Mouse (Mus musculus) liver, embryonic 13.5 days (tissue): ENCODE measurements around the gene Wdr93. TPM values are rescaled to one million over a fixed set of nuclear protein-coding genes. Genes with fewer than 3 reads are reported as not detected.

Experiments
- ATAC-seq: fragments of 200-750 bp; cut with Nextera tagmentation; 2 replicates; pipeline ENCODE4 v1.8.0; 2017; ENCODE audit warnings: low read depth, mild to moderate bottlenecking, moderate number of reproducible peaks, moderate library complexity
- DNase-seq: peaks from one replicate; pipeline ENCODE4 v3.0.0; 2022
- H3K27ac ChIP-seq: fragments of 300-500 bp; sonication (generic); 2 replicates; pipeline ENCODE4 v1.5.1; 2015; ENCODE audit warnings: moderate library complexity, mild to moderate bottlenecking, inconsistent platforms
- H3K27me3 ChIP-seq: fragments of 300-500 bp; sonication (generic); 2 replicates; pipeline ENCODE4 v1.6.1; 2015; ENCODE audit warnings: mild to moderate bottlenecking, inconsistent platforms
- H3K36me3 ChIP-seq: fragments of 300-500 bp; sonication (generic); 2 replicates; pipeline ENCODE4 v1.6.1; 2015; ENCODE audit warnings: mild to moderate bottlenecking, inconsistent platforms
- H3K4me1 ChIP-seq: fragments of 300-500 bp; sonication (generic); replicated peaks from 2 replicates; pipeline ENCODE4 v1.6.1; 2015; ENCODE audit warnings: inconsistent platforms
- H3K4me2 ChIP-seq: fragments of 300-500 bp; sonication (generic); 2 replicates; pipeline ENCODE4 v1.6.1; 2015; ENCODE audit warnings: inconsistent platforms, mild to moderate bottlenecking, moderate library complexity
- H3K4me3 ChIP-seq: fragments of 300-500 bp; sonication (generic); replicated peaks from 2 replicates; pipeline ENCODE4 v1.5.1; 2015; ENCODE audit warnings: mild to moderate bottlenecking, inconsistent platforms
- H3K9ac ChIP-seq: fragments of 300-500 bp; sonication (generic); 2 replicates; pipeline ENCODE4 v1.6.1; 2015; ENCODE audit warnings: mild to moderate bottlenecking, inconsistent platforms
- H3K9me3 ChIP-seq: fragments of 300-500 bp; sonication (generic); replicated peaks from 2 replicates; pipeline ENCODE4 v1.6.1; 2016; ENCODE audit warnings: inconsistent platforms
- WGBS: fragments of 180-500 bp; shearing (Covaris S2); methylation state at CpG from one replicate; pipeline ENCODE4 v1.1.7; 2015; ENCODE audit not compliant: insufficient replicate concordance; 5-methylcytosine and 5-hydroxymethylcytosine counted together
- polyA plus RNA-seq: library from polyadenylated mRNA; unstranded; fragments of >200 nt; fragmentation: Nextera tagmentation; extraction: Ambion mirVana; gene quantifications from 2 replicates; pipeline ENCODE4 v1.2.1, GENCODE M21; 2015

The Wdr93 gene
- polyA plus RNA-seq, 1 experiment from 2014 or later: 0.08 TPM

GRCm38 (mm10) chr7:79729169-79729568 lies 13.8 kb upstream of the Wdr93 start:
- ATAC-seq: no peak
- H3K4me3 ChIP-seq: no peak overlapping the region
- WGBS: 6% methylated on average over 8 of the region's 8 CpGs
- H3K4me2 ChIP-seq: no peak overlapping the region
- H3K9me3 ChIP-seq: no peaks in the 10 kb centered on the region
- no peaks in the 10 kb centered on the region for H3K36me3 ChIP-seq
- DNase-seq: peak; percentile 39
- peaks cover 14% of the 10 kb centered on the region for H3K27me3 ChIP-seq
- no peak overlapping the region for H3K9ac ChIP-seq
- no peaks in the 10 kb centered on the region for H3K4me1 ChIP-seq
- H3K27ac ChIP-seq: no peak overlapping the region

DNA sequence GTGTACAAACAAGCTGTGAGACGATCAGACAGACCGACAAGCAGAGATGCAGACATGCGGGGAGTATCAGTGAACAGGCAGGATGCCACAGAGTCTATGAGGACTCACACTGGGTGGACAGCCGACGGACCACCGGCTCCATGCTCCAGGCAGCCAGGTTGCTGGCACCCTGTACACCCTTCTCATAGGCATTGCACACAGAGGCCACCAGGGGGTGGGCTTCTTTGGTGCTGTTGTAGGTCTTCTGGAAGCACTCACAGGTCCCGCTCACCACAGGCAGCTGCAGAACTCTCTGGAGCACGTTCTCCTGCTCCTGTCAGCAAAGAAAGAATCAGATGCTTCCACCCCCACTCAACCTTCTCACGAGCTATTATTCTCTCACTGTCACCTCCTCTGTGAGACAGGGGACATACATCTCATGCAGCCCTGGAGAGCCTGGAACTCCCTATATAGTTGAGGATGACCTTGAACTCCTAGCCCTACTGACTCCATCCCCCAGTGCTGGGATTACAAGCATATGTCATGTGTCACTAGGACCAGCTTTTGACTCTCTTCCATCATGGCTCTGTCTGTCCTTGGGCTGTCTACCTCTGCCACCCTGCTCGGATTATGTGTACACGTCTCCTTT lies 13.1 kb upstream of the Wdr93 start:
- no peaks in the 10 kb centered on the region for H3K4me1 ChIP-seq
- no peak for ATAC-seq
- no peaks in the 10 kb centered on the region for H3K9me3 ChIP-seq
- no peak overlapping the region for H3K9ac ChIP-seq
- no peak for DNase-seq
- H3K4me3 ChIP-seq: no peak overlapping the region
- H3K27me3 ChIP-seq: peaks cover 14% of the 10 kb centered on the region
- WGBS: 54% methylated on average over 11 of the region's 11 CpGs
- H3K36me3 ChIP-seq: no peaks in the 10 kb centered on the region
- H3K27ac ChIP-seq: no peak overlapping the region
- no peak overlapping the region for H3K4me2 ChIP-seq

- no peaks in the 10 kb centered on the region for H3K36me3 ChIP-seq
- no peak overlapping the region for H3K4me3 ChIP-seq
- no peaks in the 10 kb centered on the region for H3K4me1 ChIP-seq
- 68% methylated on average over 13 of the region's 13 CpGs for WGBS
- H3K4me2 ChIP-seq: no peak overlapping the region
- no peak overlapping the region for H3K27ac ChIP-seq
- no peak overlapping the region for H3K9ac ChIP-seq
- ATAC-seq: no peak
- H3K9me3 ChIP-seq: no peaks in the 10 kb centered on the region
- H3K27me3 ChIP-seq: peaks cover 12% of the 10 kb centered on the region
- no peak for DNase-seq
These were observed 11.5 kb upstream of the Wdr93 start for GRCm38 (mm10) chr7:79731438-79731837.

GRCm38 (mm10) chr7:79732622-79733021 lies 10.3 kb upstream of the Wdr93 start, which contains the start of gene Plin1:
TSS of gene Plin1 (minus strand) at chr7:79732903.
- DNase-seq (no peak), ATAC-seq (no peak)
- Histone ChIP-seq H3K27me3 (peaks cover 12% of the 10 kb centered on the region), H3K9me3 (no peaks in the 10 kb centered on the region), H3K4me1 (no peaks in the 10 kb centered on the region), H3K4me2 (no peak within 1 kb of the TSS), H3K9ac (no peak within 1 kb of the TSS), H3K36me3 (no peaks in the 10 kb centered on the region), H3K4me3 (no peak within 1 kb of the TSS), H3K27ac (no peak within 1 kb of the TSS)
- WGBS: 43% methylated on average over 4 of the region's 4 CpGs

- 63% methylated on average over 8 of the region's 8 CpGs for WGBS
- DNase-seq (no peak), ATAC-seq (no peak)
- Histone ChIP-seq H3K27ac (no peak overlapping the region), H3K4me3 (no peak overlapping the region), H3K4me2 (no peak overlapping the region), H3K27me3 (peaks cover 12% of the 10 kb centered on the region), H3K9ac (no peak overlapping the region), H3K9me3 (no peaks in the 10 kb centered on the region), H3K4me1 (no peaks in the 10 kb centered on the region), H3K36me3 (no peaks in the 10 kb centered on the region)
These were observed 8.4 kb upstream of the Wdr93 start for GRCm38 (mm10) chr7:79734563-79734962.

DNA sequence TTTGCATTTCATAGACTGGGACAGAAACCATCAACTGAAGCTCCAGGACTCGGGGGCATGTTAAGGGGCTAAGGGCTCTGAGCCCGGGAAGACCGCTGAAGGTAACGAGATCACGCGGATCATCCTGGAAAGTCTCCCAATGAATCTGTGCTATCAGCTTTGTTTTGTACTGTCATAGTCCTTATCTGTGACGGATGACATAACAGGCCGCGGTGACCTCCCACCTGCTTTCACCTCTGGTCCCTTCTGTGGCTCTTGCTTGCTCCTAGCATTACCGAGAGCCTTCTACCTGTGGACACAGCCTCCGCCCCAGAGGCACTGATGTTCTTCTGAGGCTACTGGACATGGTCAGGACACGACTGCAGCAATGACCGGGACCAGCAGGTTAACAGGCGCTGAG lies 6.5 kb upstream of the Wdr93 start:
- Histone ChIP-seq H3K9me3 (no peaks in the 10 kb centered on the region), H3K4me2 (no peak overlapping the region), H3K36me3 (no peaks in the 10 kb centered on the region), H3K27ac (no peak overlapping the region), H3K9ac (no peak overlapping the region), H3K4me1 (no peaks in the 10 kb centered on the region), H3K4me3 (no peak overlapping the region), H3K27me3 (peaks cover 6% of the 10 kb centered on the region)
- 78% methylated on average over 14 of the region's 14 CpGs for WGBS
- ATAC-seq (no peak), DNase-seq (no peak)

DNA sequence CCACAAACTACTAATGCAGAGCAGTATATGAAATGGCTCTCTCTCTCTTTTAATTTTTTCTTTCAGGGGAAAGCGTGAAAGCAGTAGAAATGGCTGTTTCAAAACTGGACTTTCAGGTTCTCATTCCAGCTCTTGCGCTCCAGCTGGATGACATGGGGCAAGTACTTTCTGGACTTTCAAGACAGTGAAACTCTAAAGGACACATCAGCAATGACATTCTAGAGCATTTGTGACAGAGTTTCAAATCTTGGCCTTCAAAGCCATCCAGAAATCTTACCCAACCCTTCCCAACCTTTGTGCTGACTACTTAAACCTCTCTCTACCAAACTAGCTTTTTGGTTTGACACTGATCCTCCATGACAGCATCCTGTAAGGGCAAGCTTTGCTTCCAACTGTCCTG lies 4.0 kb upstream of the Wdr93 start:
- no peak for ATAC-seq
- no peak overlapping the region for H3K4me2 ChIP-seq
- no peaks in the 10 kb centered on the region for H3K36me3 ChIP-seq
- WGBS: 86% methylated on average over 2 of the region's 2 CpGs
- H3K4me3 ChIP-seq: no peak overlapping the region
- no peaks in the 10 kb centered on the region for H3K27me3 ChIP-seq
- H3K27ac ChIP-seq: no peak overlapping the region
- H3K9ac ChIP-seq: no peak overlapping the region
- no peaks in the 10 kb centered on the region for H3K9me3 ChIP-seq
- H3K4me1 ChIP-seq: peaks cover 14% of the 10 kb centered on the region
- DNase-seq: no peak

GRCm38 (mm10) chr7:79740279-79740678 lies 2.7 kb upstream of the Wdr93 start:
- no peak overlapping the region for H3K27ac ChIP-seq
- H3K4me3 ChIP-seq: no peak overlapping the region
- 63% methylated on average over 4 of the region's 4 CpGs for whole genome bisulfite sequencing
- H3K27me3 ChIP-seq: no peaks in the 10 kb centered on the region
- no peak overlapping the region for H3K4me2 ChIP-seq
- no peak overlapping the region for H3K9ac ChIP-seq
- no peaks in the 10 kb centered on the region for H3K36me3 ChIP-seq
- H3K9me3 ChIP-seq: no peaks in the 10 kb centered on the region
- no peak for ATAC-seq
- H3K4me1 ChIP-seq: peaks cover 14% of the 10 kb centered on the region
- DNase-seq: no peak

DNA sequence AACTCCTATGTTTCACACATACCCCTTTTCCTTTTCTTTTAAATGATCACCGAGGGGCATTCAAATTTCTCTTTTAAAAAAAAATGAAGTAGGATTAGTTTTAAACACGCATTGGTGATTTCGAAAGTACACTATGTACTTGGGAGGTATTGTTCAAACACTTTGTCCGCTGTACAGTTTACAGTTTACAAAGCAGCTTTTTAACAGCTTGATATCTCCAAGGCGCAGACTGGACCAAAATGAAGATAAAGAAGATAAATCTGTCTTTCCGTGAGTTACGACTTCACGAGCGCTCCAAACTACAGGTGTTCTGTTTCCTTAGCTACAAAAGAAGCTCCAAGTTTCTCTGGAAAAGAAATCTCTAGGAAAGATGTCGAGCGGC lies 695 bp upstream of the Wdr93 start:
- Histone ChIP-seq H3K27me3 (no peaks in the 10 kb centered on the region), H3K9ac (peak overlapping the region; percentile 62), H3K4me3 (peak overlapping the region; percentile 64), H3K36me3 (no peaks in the 10 kb centered on the region), H3K9me3 (no peaks in the 10 kb centered on the region), H3K4me1 (peaks cover 14% of the 10 kb centered on the region), H3K27ac (no peak overlapping the region), H3K4me2 (peak overlapping the region; percentile 91)
- 13% methylated on average over 11 of the region's 11 CpGs for WGBS
- no peak for ATAC-seq
- DNase-seq: no peak

- Histone ChIP-seq H3K36me3 (no peaks in the 10 kb centered on the region), H3K9me3 (no peaks in the 10 kb centered on the region), H3K4me2 (no peak overlapping the region), H3K4me3 (no peak overlapping the region), H3K4me1 (peaks cover 14% of the 10 kb centered on the region), H3K27ac (no peak overlapping the region), H3K9ac (no peak overlapping the region), H3K27me3 (0 out of 2 replicates have a peak, but pooled peaks cover 3% of the 10 kb centered on the region)
- WGBS: 79% methylated on average over 9 of the region's 9 CpGs
- DNase-seq (no peak), ATAC-seq (no peak)
These were observed 1.1 kb downstream of the Wdr93 start for GRCm38 (mm10) chr7:79744051-79744450.

- 25% methylated on average over 5 of the region's 5 CpGs for WGBS
These were observed 1.6 kb downstream of the Wdr93 start for GRCm38 (mm10) chr7:79744585-79744984.

DNA sequence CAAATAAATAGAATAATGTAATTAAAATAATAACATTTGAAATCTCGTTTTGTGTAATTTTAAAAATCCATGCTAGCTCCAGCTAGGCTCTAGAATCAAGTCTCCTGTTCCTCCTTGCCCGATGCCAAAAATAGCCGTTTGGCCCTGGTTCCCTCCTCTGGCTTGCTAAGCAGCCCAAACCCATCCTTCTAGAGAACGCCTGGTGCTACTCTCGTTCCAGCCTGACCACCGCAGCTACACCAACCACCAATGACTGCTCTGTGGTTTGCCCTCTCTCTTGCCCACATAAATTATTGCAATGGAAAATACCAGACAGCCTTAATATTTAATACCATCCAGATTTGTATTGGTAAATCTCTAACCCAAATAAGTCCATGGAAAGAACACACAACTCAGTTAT lies 4.7 kb downstream of the Wdr93 start:
- 54% methylated on average over 6 of the region's 6 CpGs for WGBS
- no peaks in the 10 kb centered on the region for H3K9me3 ChIP-seq
- H3K27ac ChIP-seq: no peak overlapping the region
- 0 out of 2 replicates have a peak, but pooled peaks cover 3% of the 10 kb centered on the region for H3K27me3 ChIP-seq
- no peak overlapping the region for H3K4me2 ChIP-seq
- H3K9ac ChIP-seq: no peak overlapping the region
- peaks cover 9% of the 10 kb centered on the region for H3K4me1 ChIP-seq
- no peak for ATAC-seq
- no peak for DNase-seq
- no peak overlapping the region for H3K4me3 ChIP-seq
- no peaks in the 10 kb centered on the region for H3K36me3 ChIP-seq

More at GRCm38 (mm10) chr7:79744585-79744984, 1.6 kb downstream of the Wdr93 start:
- Histone ChIP-seq H3K4me3 (no peak overlapping the region), H3K4me1 (peaks cover 14% of the 10 kb centered on the region), H3K27ac (no peak overlapping the region), H3K9me3 (no peaks in the 10 kb centered on the region), H3K4me2 (no peak overlapping the region), H3K9ac (no peak overlapping the region), H3K27me3 (0 out of 2 replicates have a peak, but pooled peaks cover 3% of the 10 kb centered on the region), H3K36me3 (no peaks in the 10 kb centered on the region)
- ATAC-seq: no peak
- DNase-seq: no peak
